Mouse (Mus musculus): ENCODE results near the gene Gpr162. TPM values are rescaled to one million over a fixed set of nuclear protein-coding genes. Genes with fewer than 3 reads are reported as not detected.
"Not testable (repeated sequence)": the region's sequence is repeated elsewhere in the genome, so short reads cannot be mapped to it uniquely, and the experiment has no call there.

The Gpr162 gene
- total RNA-seq, 1 experiment = 1.7 TPM

DNA sequence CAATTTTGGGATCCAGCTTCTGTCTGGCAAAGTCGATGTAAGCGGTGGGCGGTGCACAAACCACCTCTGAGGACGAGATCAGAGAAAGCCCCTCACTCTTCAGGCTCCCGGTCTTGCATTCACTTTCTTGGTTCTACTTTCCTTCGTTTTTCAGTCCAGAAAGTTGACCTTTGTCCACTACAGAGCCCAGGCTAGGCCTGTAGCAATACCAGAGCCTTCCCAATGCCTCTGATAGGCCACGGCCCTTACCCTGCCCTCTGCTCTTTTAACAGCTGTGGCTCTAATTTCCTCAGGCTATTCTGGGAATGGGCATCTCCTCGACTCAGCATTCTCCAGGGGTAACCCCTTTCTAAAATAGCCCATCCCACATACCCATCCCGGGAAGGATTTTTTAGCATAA, 50.9 kb downstream of the Gpr162 start:
- Histone ChIP-seq H3K9me3 (ENCODE audit: control insufficient read depth, insufficient read depth, low read depth, low read length) (no peaks in the 10 kb centered on the region), H3K4me1 (ENCODE audit: control insufficient read depth in 2 of 2, insufficient read depth in 2 of 2, low read length in 2 of 2, poor library complexity in 1 of 2) (peaks cover 0 to 23% of the 10 kb centered on the region in 2 experiments; a peak in 1 of 4 replicates), H3K36me3 (ENCODE audit: control insufficient read depth, insufficient read depth, low read length, poor library complexity, severe bottlenecking) (peaks cover 45% of the 10 kb centered on the region), H3K9ac (ENCODE audit: insufficient read depth, low read depth, low read length, poor library complexity, severe bottlenecking) (peak overlapping the region; percentile 88), H3K4me3 (ENCODE audit: insufficient read depth in 1 of 2, low read depth in 1 of 2, low read length in 2 of 2, poor library complexity in 1 of 2, severe bottlenecking in 1 of 2) (peak overlapping the region; percentile 83 to 85), H3K27ac (ENCODE audit: insufficient read depth, low read depth, low read length, poor library complexity, severe bottlenecking) (no peak overlapping the region)
- no peak for DNase-seq (ENCODE audit: low read depth, low spot score)
- TF ChIP-seq CHD2 (IDR thresholded peaks at IDR 0.05; ENCODE audit: low read depth, low read length) (no peak), MAFK (IDR thresholded peaks at IDR 0.05; ENCODE audit: insufficient read depth, low read depth, low read length) (no peak), ZC3H11A (IDR thresholded peaks at IDR 0.05; ENCODE audit: borderline replicate concordance, low read depth, low read length) (no peak), ZNF384 (IDR thresholded peaks at IDR 0.05; ENCODE audit: low read depth, low read length) (no peak), HCFC1 (IDR thresholded peaks at IDR 0.05; ENCODE audit: borderline replicate concordance, insufficient read depth, low read length) (no peak)
- in situ Hi-C loops (cut with MboI; ENCODE audit: low sequenced_read_pairs in 2 of 2, unreplicated experiment in 2 of 2) = no loop called here

DNA sequence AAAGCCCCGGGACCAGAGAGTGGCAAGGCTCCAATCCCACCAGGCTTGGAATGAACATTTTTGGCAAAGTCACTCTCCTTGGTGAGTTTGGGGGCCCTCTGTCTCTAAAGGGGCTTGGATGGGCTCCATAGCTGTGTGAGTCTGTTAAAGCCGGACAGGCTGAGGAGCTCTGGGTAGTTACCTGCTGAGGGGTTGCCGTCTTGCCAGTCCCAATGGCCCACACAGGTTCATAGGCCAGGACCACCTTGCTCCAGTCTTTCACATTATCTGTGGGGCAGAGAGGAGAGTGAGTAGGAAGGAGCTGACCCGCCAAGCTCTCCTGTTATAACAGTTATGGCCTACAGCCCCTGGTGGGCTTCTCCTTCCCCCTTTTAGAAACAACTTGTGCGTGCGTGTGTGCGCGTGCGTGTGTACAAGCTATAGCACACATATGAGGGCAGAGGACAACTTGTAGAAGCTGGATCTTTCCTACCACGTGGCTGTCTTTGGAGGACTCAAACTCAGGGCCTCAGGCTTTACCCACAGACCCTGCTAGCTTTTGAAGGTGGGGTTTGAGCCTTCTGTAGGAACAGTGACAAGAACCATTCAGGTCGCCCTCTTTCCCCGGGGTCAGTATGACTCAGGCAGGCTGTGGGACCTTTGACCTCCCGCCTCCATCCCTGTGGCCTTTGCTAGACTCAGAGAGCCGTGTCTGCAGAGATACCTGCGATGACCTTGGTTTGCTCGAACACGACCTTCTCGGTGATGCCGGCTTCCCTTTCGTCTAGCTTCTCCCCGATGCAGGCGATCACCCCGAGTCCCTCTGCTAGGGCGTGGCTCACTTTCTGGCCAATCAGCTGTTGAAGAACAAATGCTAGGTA, 51.9 kb downstream of the Gpr162 start:
- H3K9ac ChIP-seq (ENCODE audit: insufficient read depth, low read depth, low read length, poor library complexity, severe bottlenecking) = no peak overlapping the region
- in situ Hi-C loops (cut with MboI; ENCODE audit: low sequenced_read_pairs in 2 of 2, unreplicated experiment in 2 of 2) = no loop called here
- H3K4me1 ChIP-seq (ENCODE audit: control insufficient read depth in 2 of 2, insufficient read depth in 2 of 2, low read length in 2 of 2, poor library complexity in 1 of 2) = peaks cover 0 to 23% of the 10 kb centered on the region in 2 experiments; a peak in 1 of 4 replicates
- no peaks in the 10 kb centered on the region for H3K9me3 ChIP-seq (ENCODE audit: control insufficient read depth, insufficient read depth, low read depth, low read length)
- DNase-seq (ENCODE audit: low read depth, low spot score) = no peak
- H3K27ac ChIP-seq (ENCODE audit: insufficient read depth, low read depth, low read length, poor library complexity, severe bottlenecking) = no peak overlapping the region
- peaks cover 36% of the 10 kb centered on the region for H3K36me3 ChIP-seq (ENCODE audit: control insufficient read depth, insufficient read depth, low read length, poor library complexity, severe bottlenecking)
- TF ChIP-seq MAFK (IDR thresholded peaks at IDR 0.05; ENCODE audit: insufficient read depth, low read depth, low read length) (no peak), HCFC1 (IDR thresholded peaks at IDR 0.05; ENCODE audit: borderline replicate concordance, insufficient read depth, low read length) (no peak), CHD2 (IDR thresholded peaks at IDR 0.05; ENCODE audit: low read depth, low read length) (no peak), ZC3H11A (IDR thresholded peaks at IDR 0.05; ENCODE audit: borderline replicate concordance, low read depth, low read length) (no peak), ZNF384 (IDR thresholded peaks at IDR 0.05; ENCODE audit: low read depth, low read length) (no peak)
- peak overlapping the region in 1 of 2 experiments; percentile 85; a peak in 3 of 4 replicates for H3K4me3 ChIP-seq (ENCODE audit: insufficient read depth in 1 of 2, low read depth in 1 of 2, low read length in 2 of 2, poor library complexity in 1 of 2, severe bottlenecking in 1 of 2)

DNA sequence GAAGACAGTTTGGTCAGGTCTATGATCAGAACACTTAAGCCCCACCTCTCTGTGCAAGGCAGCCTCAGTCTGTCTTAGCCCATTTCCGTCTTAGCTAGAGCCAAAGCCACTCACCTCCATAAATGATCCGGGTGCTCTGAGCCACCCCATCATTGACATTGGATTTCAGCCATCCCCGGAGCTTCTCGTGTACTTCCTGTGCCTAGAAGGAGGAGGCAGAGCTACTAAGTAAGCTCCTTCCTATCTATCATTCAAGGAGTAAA, 52.4 kb downstream of the Gpr162 start:
- H3K4me1 ChIP-seq (ENCODE audit: control insufficient read depth in 2 of 2, insufficient read depth in 2 of 2, low read length in 2 of 2, poor library complexity in 1 of 2) = peaks cover 0 to 25% of the 10 kb centered on the region in 2 experiments; a peak in 2 of 4 replicates
- no peak overlapping the region for H3K27ac ChIP-seq (ENCODE audit: insufficient read depth, low read depth, low read length, poor library complexity, severe bottlenecking)
- no peak overlapping the region for H3K4me3 ChIP-seq (ENCODE audit: insufficient read depth in 1 of 2, low read depth in 1 of 2, low read length in 2 of 2, poor library complexity in 1 of 2, severe bottlenecking in 1 of 2)
- no peak for DNase-seq (ENCODE audit: low read depth, low spot score)
- H3K9me3 ChIP-seq (ENCODE audit: control insufficient read depth, insufficient read depth, low read depth, low read length) = no peaks in the 10 kb centered on the region
- in situ Hi-C loops (cut with MboI; ENCODE audit: low sequenced_read_pairs in 2 of 2, unreplicated experiment in 2 of 2) = no loop called here
- H3K36me3 ChIP-seq (ENCODE audit: control insufficient read depth, insufficient read depth, low read length, poor library complexity, severe bottlenecking) = peaks cover 30% of the 10 kb centered on the region
- TF ChIP-seq MAFK (IDR thresholded peaks at IDR 0.05; ENCODE audit: insufficient read depth, low read depth, low read length) (no peak), ZNF384 (IDR thresholded peaks at IDR 0.05; ENCODE audit: low read depth, low read length) (no peak), CHD2 (IDR thresholded peaks at IDR 0.05; ENCODE audit: low read depth, low read length) (no peak), HCFC1 (IDR thresholded peaks at IDR 0.05; ENCODE audit: borderline replicate concordance, insufficient read depth, low read length) (no peak), ZC3H11A (IDR thresholded peaks at IDR 0.05; ENCODE audit: borderline replicate concordance, low read depth, low read length) (no peak)
- no peak overlapping the region for H3K9ac ChIP-seq (ENCODE audit: insufficient read depth, low read depth, low read length, poor library complexity, severe bottlenecking)

DNA sequence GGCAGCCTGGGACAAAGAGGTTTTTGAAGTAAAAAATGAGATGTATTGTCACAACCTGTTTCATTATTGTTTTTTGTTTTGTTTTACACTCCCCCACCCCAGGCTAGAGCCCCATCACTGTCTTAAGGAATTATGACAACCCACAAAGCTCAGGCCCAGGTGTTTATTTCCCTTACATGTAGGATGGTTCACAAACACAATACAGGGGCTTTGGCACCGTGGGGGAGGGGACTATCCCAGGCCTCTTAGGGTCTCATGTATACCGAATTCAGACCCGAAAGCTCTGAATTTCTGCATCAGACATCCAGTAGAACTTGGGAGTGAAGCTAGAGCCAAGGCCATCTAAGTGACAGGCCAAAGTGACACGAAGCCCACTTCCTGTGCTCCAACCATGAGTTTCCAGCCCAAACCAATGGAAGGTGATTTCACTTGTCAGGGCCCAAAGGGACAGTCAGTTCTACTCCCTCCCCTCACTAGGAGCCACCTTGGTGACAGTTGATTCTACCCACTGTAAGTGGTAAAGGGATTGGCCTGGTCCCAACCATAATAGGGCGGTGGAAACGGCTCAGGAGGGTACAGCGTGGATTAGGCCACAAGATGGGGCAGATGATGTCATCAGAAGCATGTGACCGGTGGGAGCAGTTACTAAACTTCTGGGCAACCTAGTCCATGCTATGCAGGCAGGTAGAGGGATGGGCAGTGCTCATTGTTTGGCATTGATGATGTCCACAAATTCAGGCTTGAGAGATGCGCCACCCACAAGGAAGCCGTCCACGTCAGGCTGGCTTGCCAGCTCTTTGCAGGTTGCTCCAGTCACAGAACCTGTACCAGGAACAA, 53.0 kb downstream of the Gpr162 start:
- H3K36me3 ChIP-seq (ENCODE audit: control insufficient read depth, insufficient read depth, low read length, poor library complexity, severe bottlenecking) = peaks cover 27% of the 10 kb centered on the region
- H3K4me1 ChIP-seq (ENCODE audit: control insufficient read depth in 2 of 2, insufficient read depth in 2 of 2, low read length in 2 of 2, poor library complexity in 1 of 2) = peaks cover 0 to 25% of the 10 kb centered on the region in 2 experiments; a peak in 2 of 4 replicates
- H3K27ac ChIP-seq (ENCODE audit: insufficient read depth, low read depth, low read length, poor library complexity, severe bottlenecking); H3K9me3 ChIP-seq (ENCODE audit: control insufficient read depth, insufficient read depth, low read depth, low read length); H3K4me3 ChIP-seq (ENCODE audit: insufficient read depth in 1 of 2, low read depth in 1 of 2, low read length in 2 of 2, poor library complexity in 1 of 2, severe bottlenecking in 1 of 2); DNase-seq (ENCODE audit: low read depth, low spot score); in situ Hi-C loops (cut with MboI; ENCODE audit: low sequenced_read_pairs in 2 of 2, unreplicated experiment in 2 of 2); H3K9ac ChIP-seq (ENCODE audit: insufficient read depth, low read depth, low read length, poor library complexity, severe bottlenecking): not testable (repeated sequence)

Measured in ES-E14 (cell line).